Mouse (Mus musculus) yolk sac, embryonic 10.5 days (tissue): ENCODE results near the gene Serpina1e.
A peak's percentile ranks its signal among the peaks of the same experiment; 100 is the strongest.

Source experiments
- DNase-seq: peaks from one replicate; pipeline ENCODE4 v3.0.0-alpha.2; 2017; ENCODE audit warnings: low spot score

Gene Serpina1e

GRCm38 (mm10) chr12:103958798-103959197 lies at the start of gene Serpina1e:
TSS of gene Serpina1e (minus strand) at chr12:103958975.
- DNase-seq, result no peak

GRCm38 (mm10) chr12:104004689-104005088 lies 45.9 kb upstream of the Serpina1e start:
- DNase-seq, result no peak

GRCm38 (mm10) chr12:104003238-104003612 lies 44.5 kb upstream of the Serpina1e start:
- DNase-seq, result no peak

- no peak for DNase-seq
Measured at GRCm38 (mm10) chr12:104002569-104003237, 43.9 kb upstream of the Serpina1e start.

- no peak for DNase-seq
Measured at GRCm38 (mm10) chr12:104000594-104000993, 41.8 kb upstream of the Serpina1e start.

- no peak for DNase-seq
Measured at GRCm38 (mm10) chr12:103999611-104000010, 40.8 kb upstream of the Serpina1e start.

- DNase-seq, result no peak
Measured at GRCm38 (mm10) chr12:103996513-103996912, 37.7 kb upstream of the Serpina1e start.

GRCm38 (mm10) chr12:103995292-103996072 lies 36.7 kb upstream of the Serpina1e start:
- no peak for DNase-seq

GRCm38 (mm10) chr12:103992945-103993344 lies 34.2 kb upstream of the Serpina1e start:
- DNase-seq, result no peak

- no peak for DNase-seq
Measured at GRCm38 (mm10) chr12:103989857-103990256, 31.1 kb upstream of the Serpina1e start, which contains the start of gene Serpina11. TSS of gene Serpina11 (minus strand) at chr12:103989957.

- DNase-seq, result no peak
Measured at GRCm38 (mm10) chr12:103989514-103989767, 30.7 kb upstream of the Serpina1e start.

GRCm38 (mm10) chr12:103988754-103989513 lies 30.2 kb upstream of the Serpina1e start:
- peak; percentile 84 for DNase-seq

GRCm38 (mm10) chr12:103985868-103986267 lies 27.1 kb upstream of the Serpina1e start:
- DNase-seq, result no peak

- DNase-seq, result no peak
Measured at GRCm38 (mm10) chr12:103984935-103985334, 26.2 kb upstream of the Serpina1e start.

- DNase-seq, result no peak
Measured at GRCm38 (mm10) chr12:103981646-103982360, 23.0 kb upstream of the Serpina1e start.

- DNase-seq, result no peak
Measured at GRCm38 (mm10) chr12:103978294-103978693, 19.5 kb upstream of the Serpina1e start.

GRCm38 (mm10) chr12:103977846-103978245 lies 19.1 kb upstream of the Serpina1e start:
- DNase-seq, result no peak

GRCm38 (mm10) chr12:103977060-103977459 lies 18.3 kb upstream of the Serpina1e start:
- DNase-seq, result no peak

GRCm38 (mm10) chr12:103971080-103971479 lies 12.3 kb upstream of the Serpina1e start:
- DNase-seq, result no peak

- DNase-seq, result no peak
Measured at GRCm38 (mm10) chr12:103969577-103970116, 10.9 kb upstream of the Serpina1e start.

GRCm38 (mm10) chr12:103966761-103967160 lies 8.0 kb upstream of the Serpina1e start:
- DNase-seq, result no peak

GRCm38 (mm10) chr12:103963288-103963687 lies 4.5 kb upstream of the Serpina1e start:
- DNase-seq, result no peak
